Mouse (Mus musculus): Measurements from ENCODE around the gene Col27a1.

The Col27a1 gene

GRCm38 (mm10) chr4:63259066-63259465 lies 45.3 kb downstream of the Col27a1 start:
- in situ Hi-C loops (cut with MboI, MseI): no loop called here

- in situ Hi-C loops (cut with MboI, MseI): no loop called here
These were observed 46.7 kb downstream of the Col27a1 start for GRCm38 (mm10) chr4:63260506-63260905.

- in situ Hi-C loops (cut with MboI, MseI): no loop called here
These were observed 49.1 kb downstream of the Col27a1 start for GRCm38 (mm10) chr4:63262941-63263340.

- in situ Hi-C loops (cut with MboI, MseI): no loop called here
These were observed 52.5 kb downstream of the Col27a1 start for GRCm38 (mm10) chr4:63266276-63266675.

- in situ Hi-C loops (cut with MboI, MseI): no loop called here
These were observed 53.3 kb downstream of the Col27a1 start for GRCm38 (mm10) chr4:63267121-63267520.

GRCm38 (mm10) chr4:63267586-63267985 lies 53.8 kb downstream of the Col27a1 start:
- in situ Hi-C loops (cut with MboI, MseI): no loop called here

GRCm38 (mm10) chr4:63268777-63269176 lies 55.0 kb downstream of the Col27a1 start:
- in situ Hi-C loops (cut with MboI, MseI): no loop called here

- in situ Hi-C loops (cut with MboI, MseI): no loop called here
These were observed 60.7 kb downstream of the Col27a1 start for GRCm38 (mm10) chr4:63274516-63274915.

- in situ Hi-C loops (cut with MboI, MseI): no loop called here
These were observed 61.4 kb downstream of the Col27a1 start for GRCm38 (mm10) chr4:63275251-63275650.

- in situ Hi-C loops (cut with MboI, MseI): no loop called here
These were observed 62.8 kb downstream of the Col27a1 start for GRCm38 (mm10) chr4:63276571-63276970.

- in situ Hi-C loops (cut with MboI, MseI): no loop called here
These were observed 65.0 kb downstream of the Col27a1 start for GRCm38 (mm10) chr4:63278821-63279220.

GRCm38 (mm10) chr4:63281694-63282093 lies 67.9 kb downstream of the Col27a1 start:
- in situ Hi-C loops (cut with MboI, MseI): no loop called here

- in situ Hi-C loops (cut with MboI, MseI): no loop called here
These were observed 69.5 kb downstream of the Col27a1 start for GRCm38 (mm10) chr4:63283319-63283718.

GRCm38 (mm10) chr4:63286034-63286433 lies 72.2 kb downstream of the Col27a1 start:
- in situ Hi-C loops (cut with MboI, MseI): no loop called here

- in situ Hi-C loops (cut with MboI, MseI): no loop called here
These were observed 74.7 kb downstream of the Col27a1 start for GRCm38 (mm10) chr4:63288497-63288896.

- in situ Hi-C loops (cut with MboI, MseI): loop anchor here (10.0 kb wide), 1 partner anchor 1395 kb away; no protein-coding TSS in a partner anchor
These were observed 76.3 kb downstream of the Col27a1 start for GRCm38 (mm10) chr4:63290081-63290480.

- in situ Hi-C loops (cut with MboI, MseI): loop anchor here (10.0 kb wide), 1 partner anchor 1396 kb away; no protein-coding TSS in a partner anchor
These were observed 77.3 kb downstream of the Col27a1 start for GRCm38 (mm10) chr4:63291075-63291474.

- in situ Hi-C loops (cut with MboI, MseI): loop anchor here (10.0 kb wide), 1 partner anchor 1397 kb away; no protein-coding TSS in a partner anchor
These were observed 77.9 kb downstream of the Col27a1 start for GRCm38 (mm10) chr4:63291658-63292057.

GRCm38 (mm10) chr4:63295641-63296040 lies 81.8 kb downstream of the Col27a1 start:
- in situ Hi-C loops (cut with MboI, MseI): loop anchor here (10.0 kb wide), 1 partner anchor 1401 kb away; no protein-coding TSS in a partner anchor

- in situ Hi-C loops (cut with MboI, MseI): loop anchor here (10.0 kb wide), 1 partner anchor 1401 kb away; no protein-coding TSS in a partner anchor
These were observed 82.5 kb downstream of the Col27a1 start for GRCm38 (mm10) chr4:63296263-63296662.

- in situ Hi-C loops (cut with MboI, MseI): loop anchor here (10.0 kb wide), 1 partner anchor 1402 kb away; no protein-coding TSS in a partner anchor
These were observed 83.1 kb downstream of the Col27a1 start for GRCm38 (mm10) chr4:63296876-63297275.

GRCm38 (mm10) chr4:63298191-63298590 lies 84.4 kb downstream of the Col27a1 start:
- in situ Hi-C loops (cut with MboI, MseI): loop anchor here (10.0 kb wide), 1 partner anchor 1403 kb away; no protein-coding TSS in a partner anchor

- in situ Hi-C loops (cut with MboI, MseI): no loop called here
These were observed 88.8 kb downstream of the Col27a1 start for GRCm38 (mm10) chr4:63302641-63303040.

Measured in T-helper 1 cell (primary cell).